Mouse (Mus musculus): ENCODE measurements around the gene Sp1.

Gene Sp1

GRCm38 (mm10) chr15:102399229-102400221 lies 6.4 kb upstream of the Sp1 start:
- peak; percentile 91 for DNase-seq (ENCODE audit: low read depth, low spot score)

- DNase-seq (ENCODE audit: low read depth, low spot score), result peak; percentile 36
Measured at GRCm38 (mm10) chr15:102400476-102401045, 5.4 kb upstream of the Sp1 start.

- DNase-seq (ENCODE audit: low read depth, low spot score), result no peak
Measured at GRCm38 (mm10) chr15:102401278-102401677, 4.7 kb upstream of the Sp1 start.

GRCm38 (mm10) chr15:102402210-102402609 lies 3.7 kb upstream of the Sp1 start:
- no peak for DNase-seq (ENCODE audit: low read depth, low spot score)

GRCm38 (mm10) chr15:102404608-102405488 lies 1.1 kb upstream of the Sp1 start:
- no peak for DNase-seq (ENCODE audit: low read depth, low spot score)

GRCm38 (mm10) chr15:102406196-102406911 lies 411 bp downstream of the Sp1 start:
- peak; percentile 91 for DNase-seq (ENCODE audit: low read depth, low spot score)

GRCm38 (mm10) chr15:102406912-102407580 lies 1.1 kb downstream of the Sp1 start:
- DNase-seq (ENCODE audit: low read depth, low spot score), result no peak

- no peak for DNase-seq (ENCODE audit: low read depth, low spot score)
Measured at GRCm38 (mm10) chr15:102407681-102408557, 2.0 kb downstream of the Sp1 start.

GRCm38 (mm10) chr15:102408558-102409130 lies 2.7 kb downstream of the Sp1 start:
- peak; percentile 42 for DNase-seq (ENCODE audit: low read depth, low spot score)

GRCm38 (mm10) chr15:102409286-102409685 lies 3.3 kb downstream of the Sp1 start:
- DNase-seq (ENCODE audit: low read depth, low spot score), result no peak

GRCm38 (mm10) chr15:102411077-102411476 lies 5.1 kb downstream of the Sp1 start:
- DNase-seq (ENCODE audit: low read depth, low spot score), result no peak

- DNase-seq (ENCODE audit: low read depth, low spot score), result no peak
Measured at GRCm38 (mm10) chr15:102413687-102414086, 7.7 kb downstream of the Sp1 start.

GRCm38 (mm10) chr15:102417524-102417923 lies 11.6 kb downstream of the Sp1 start:
- DNase-seq (ENCODE audit: low read depth, low spot score), result no peak

GRCm38 (mm10) chr15:102420986-102421385 lies 15.0 kb downstream of the Sp1 start:
- DNase-seq (ENCODE audit: low read depth, low spot score), result no peak

- DNase-seq (ENCODE audit: low read depth, low spot score), result peak; percentile 70
Measured at GRCm38 (mm10) chr15:102421437-102421836, 15.5 kb downstream of the Sp1 start.

GRCm38 (mm10) chr15:102423602-102424240 lies 17.8 kb downstream of the Sp1 start:
- no peak for DNase-seq (ENCODE audit: low read depth, low spot score)

- no peak for DNase-seq (ENCODE audit: low read depth, low spot score)
Measured at GRCm38 (mm10) chr15:102424657-102425056, 18.7 kb downstream of the Sp1 start.

GRCm38 (mm10) chr15:102426963-102427362 lies 21.0 kb downstream of the Sp1 start:
- DNase-seq (ENCODE audit: low read depth, low spot score), result no peak

GRCm38 (mm10) chr15:102432046-102432445 lies 26.1 kb downstream of the Sp1 start:
- DNase-seq (ENCODE audit: low read depth, low spot score), result no peak
